Mouse (Mus musculus): ENCODE measurements around the gene Plekha6. TPM values are rescaled to one million over a fixed set of nuclear protein-coding genes. Genes with fewer than 3 reads are reported as not detected.

Plekha6 gene
- polyA plus RNA-seq, 1 experiment from 2014 or later: 3.2 TPM

DNA sequence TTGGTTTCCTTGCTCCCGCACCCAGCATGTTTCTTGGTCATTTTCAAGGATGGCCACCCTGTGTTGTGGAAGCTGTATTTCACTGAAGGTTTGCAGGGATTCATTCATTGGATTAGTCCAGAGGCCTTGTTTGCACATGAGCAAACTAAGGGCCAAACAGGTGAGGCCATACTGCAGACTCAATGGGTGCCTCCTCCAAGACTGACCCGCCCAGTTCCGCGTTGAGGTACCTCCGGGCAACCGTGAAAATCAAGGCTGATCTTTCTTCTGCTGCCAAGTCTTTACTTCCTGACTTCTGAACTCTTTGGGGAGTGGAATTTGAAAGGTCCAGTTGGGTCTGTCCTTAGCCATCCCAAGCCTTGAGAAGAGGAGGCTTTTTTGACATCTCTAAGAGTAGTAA, 90.2 kb downstream of the Plekha6 start:
- no peaks in the 10 kb centered on the region for H3K36me3 ChIP-seq (ENCODE audit: insufficient read depth, low read length)
- TF ChIP-seq EP300 (IDR thresholded peaks at IDR 0.05) (no peak), CTCF (IDR thresholded peaks at IDR 0.05) (no peak)
- H3K4me1 ChIP-seq (ENCODE audit: insufficient read depth, low read depth, low read length): peaks cover 4% of the 10 kb centered on the region; the same call in 1 of the 2 replicates
- no peak overlapping the region for H3K4me3 ChIP-seq (ENCODE audit: low read depth, low read length)
- H3K9ac ChIP-seq (replicated peaks; ENCODE audit: low read depth): no peak overlapping the region
- H3K9me3 ChIP-seq (ENCODE audit: low read length): no peaks in the 10 kb centered on the region
- DNase-seq (ENCODE audit: low spot score) (peak; percentile 60), ATAC-seq (no peak; the same call in 1 of the 2 replicates)
- H3K27me3 ChIP-seq (replicated peaks; ENCODE audit: insufficient read depth, low read length): no peaks in the 10 kb centered on the region
- H3K4me2 ChIP-seq (replicated peaks; ENCODE audit: low read depth, low read length): no peak overlapping the region
- WGBS: 47% methylated on average over 6 of the region's 6 CpGs
- no peak overlapping the region for H3K27ac ChIP-seq (ENCODE audit: low read length)

GRCm38 (mm10) chr1:133254856-133255764, 91.1 kb downstream of the Plekha6 start:
- Histone ChIP-seq H3K4me2 (replicated peaks; ENCODE audit: low read depth, low read length) (no peak overlapping the region), H3K27ac (ENCODE audit: low read length) (no peak overlapping the region), H3K36me3 (ENCODE audit: insufficient read depth, low read length) (no peaks in the 10 kb centered on the region), H3K9ac (replicated peaks; ENCODE audit: low read depth) (no peak overlapping the region), H3K4me3 (ENCODE audit: low read depth, low read length) (no peak overlapping the region), H3K27me3 (replicated peaks; ENCODE audit: insufficient read depth, low read length) (no peaks in the 10 kb centered on the region), H3K9me3 (ENCODE audit: low read length) (no peaks in the 10 kb centered on the region), H3K4me1 (ENCODE audit: insufficient read depth, low read depth, low read length) (peaks cover 4% of the 10 kb centered on the region; the same call in 1 of the 2 replicates)
- TF ChIP-seq CTCF (IDR thresholded peaks at IDR 0.05) (no peak), EP300 (IDR thresholded peaks at IDR 0.05) (no peak)
- no peak for ATAC-seq
- 34% methylated on average over 9 of the region's 9 CpGs for WGBS
- peak; percentile 29 for DNase-seq (ENCODE audit: low spot score)

DNA sequence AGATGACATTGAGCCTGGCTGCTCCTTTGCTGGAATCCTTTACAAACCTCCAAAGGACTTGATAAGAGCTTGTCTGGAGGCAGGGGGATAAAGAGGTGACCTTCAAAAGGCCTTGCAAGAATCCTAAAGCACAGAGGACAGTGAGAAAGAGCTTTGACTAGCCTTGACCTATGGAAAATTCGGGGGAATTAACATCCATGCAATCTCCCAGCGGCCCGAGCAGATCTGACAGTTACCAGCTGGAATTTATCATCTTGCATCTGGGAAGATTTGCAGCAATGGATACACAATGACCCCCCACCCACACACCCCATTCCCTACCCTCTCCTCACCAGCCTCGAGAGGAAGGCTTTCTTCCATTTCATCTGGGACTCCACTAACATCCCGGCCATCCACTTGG, 91.8 kb downstream of the Plekha6 start:
- H3K4me2 ChIP-seq (replicated peaks; ENCODE audit: low read depth, low read length): peak overlapping the region; percentile 31; the same call in 1 of the 2 replicates
- no peaks in the 10 kb centered on the region for H3K9me3 ChIP-seq (ENCODE audit: low read length)
- no peak for ATAC-seq
- H3K27ac ChIP-seq (ENCODE audit: low read length): no peak overlapping the region
- peak; percentile 39 for DNase-seq (ENCODE audit: low spot score)
- TF ChIP-seq CTCF (IDR thresholded peaks at IDR 0.05) (no peak), EP300 (IDR thresholded peaks at IDR 0.05) (no peak)
- H3K27me3 ChIP-seq (replicated peaks; ENCODE audit: insufficient read depth, low read length): no peaks in the 10 kb centered on the region
- peaks cover 4% of the 10 kb centered on the region; the same call in 1 of the 2 replicates for H3K4me1 ChIP-seq (ENCODE audit: insufficient read depth, low read depth, low read length)
- no peak overlapping the region for H3K4me3 ChIP-seq (ENCODE audit: low read depth, low read length)
- H3K9ac ChIP-seq (replicated peaks; ENCODE audit: low read depth): no peak overlapping the region
- WGBS: 26% methylated on average over 5 of the region's 5 CpGs
- no peaks in the 10 kb centered on the region for H3K36me3 ChIP-seq (ENCODE audit: insufficient read depth, low read length)

- ATAC-seq: no peak
- Histone ChIP-seq H3K4me2 (replicated peaks; ENCODE audit: low read depth, low read length) (peak overlapping the region; percentile 31), H3K36me3 (ENCODE audit: insufficient read depth, low read length) (no peaks in the 10 kb centered on the region), H3K27ac (ENCODE audit: low read length) (no peak overlapping the region), H3K9ac (replicated peaks; ENCODE audit: low read depth) (no peak overlapping the region), H3K4me1 (ENCODE audit: insufficient read depth, low read depth, low read length) (peaks cover 4% of the 10 kb centered on the region; the same call in 1 of the 2 replicates), H3K9me3 (ENCODE audit: low read length) (no peaks in the 10 kb centered on the region), H3K27me3 (replicated peaks; ENCODE audit: insufficient read depth, low read length) (no peaks in the 10 kb centered on the region), H3K4me3 (ENCODE audit: low read depth, low read length) (no peak overlapping the region)
- DNase-seq (ENCODE audit: low spot score): no peak
- TF ChIP-seq CTCF (IDR thresholded peaks at IDR 0.05): no peak
- no peak for TF ChIP-seq EP300 (IDR thresholded peaks at IDR 0.05)
- 59% methylated on average over 8 of the region's 8 CpGs for WGBS
Observed at GRCm38 (mm10) chr1:133256347-133256746, 92.3 kb downstream of the Plekha6 start.

DNA sequence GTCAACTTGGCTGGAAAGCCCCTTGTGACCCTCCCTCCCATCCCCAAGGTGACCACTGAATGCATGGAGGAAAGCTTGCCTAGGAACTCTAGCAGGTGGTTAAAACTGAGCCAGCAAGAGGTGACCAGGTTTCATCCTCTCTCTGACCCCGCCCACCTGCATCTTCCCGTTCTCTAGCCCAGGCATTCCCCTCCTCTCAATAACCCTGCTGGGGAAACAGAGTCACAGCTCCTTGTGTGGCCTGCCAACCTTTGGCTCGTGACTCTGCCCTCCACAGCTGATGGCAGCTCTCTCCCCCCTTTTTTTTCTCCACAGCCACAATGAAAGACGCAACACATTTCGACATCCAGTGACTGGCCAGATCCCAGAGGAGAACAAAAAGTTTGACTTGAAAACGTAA, 94.7 kb downstream of the Plekha6 start:
- Histone ChIP-seq H3K4me3 (ENCODE audit: low read depth, low read length) (no peak overlapping the region), H3K36me3 (ENCODE audit: insufficient read depth, low read length) (no peaks in the 10 kb centered on the region), H3K27ac (ENCODE audit: low read length) (no peak overlapping the region), H3K4me1 (ENCODE audit: insufficient read depth, low read depth, low read length) (peaks cover 4% of the 10 kb centered on the region; the same call in 1 of the 2 replicates), H3K27me3 (replicated peaks; ENCODE audit: insufficient read depth, low read length) (no peaks in the 10 kb centered on the region), H3K4me2 (replicated peaks; ENCODE audit: low read depth, low read length) (no peak overlapping the region), H3K9me3 (ENCODE audit: low read length) (no peaks in the 10 kb centered on the region), H3K9ac (replicated peaks; ENCODE audit: low read depth) (no peak overlapping the region)
- no peak for ATAC-seq
- TF ChIP-seq CTCF (IDR thresholded peaks at IDR 0.05): no peak
- TF ChIP-seq EP300 (IDR thresholded peaks at IDR 0.05): no peak
- WGBS: 62% methylated on average over 6 of the region's 6 CpGs
- no peak for DNase-seq (ENCODE audit: low spot score)

DNA sequence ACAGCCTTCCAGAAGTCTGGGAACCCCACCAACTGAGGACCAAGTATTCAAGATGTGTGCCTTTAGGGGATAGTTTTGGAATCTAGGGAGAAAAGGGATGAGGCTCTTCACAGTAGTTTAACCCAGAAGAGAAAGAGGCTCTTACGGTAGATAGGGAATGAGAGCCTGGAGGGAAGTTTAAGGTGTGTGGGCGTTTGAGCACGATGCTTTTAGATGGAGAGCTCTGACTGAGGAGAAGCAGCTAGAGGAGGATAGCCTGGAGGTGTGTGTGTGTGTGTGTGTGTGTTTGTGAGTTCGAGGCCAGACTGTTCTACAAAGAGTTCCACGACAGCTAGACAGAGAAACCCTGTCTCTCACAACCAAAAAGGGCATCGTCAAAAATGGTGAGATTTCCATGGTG, 98.6 kb downstream of the Plekha6 start:
- Histone ChIP-seq H3K36me3 (ENCODE audit: insufficient read depth, low read length) (no peaks in the 10 kb centered on the region), H3K4me2 (replicated peaks; ENCODE audit: low read depth, low read length) (no peak overlapping the region), H3K27ac (ENCODE audit: low read length) (no peak overlapping the region), H3K4me1 (ENCODE audit: insufficient read depth, low read depth, low read length) (no peaks in the 10 kb centered on the region), H3K9me3 (ENCODE audit: low read length) (no peaks in the 10 kb centered on the region), H3K9ac (replicated peaks; ENCODE audit: low read depth) (no peak overlapping the region), H3K4me3 (ENCODE audit: low read depth, low read length) (no peak overlapping the region), H3K27me3 (replicated peaks; ENCODE audit: insufficient read depth, low read length) (no peaks in the 10 kb centered on the region)
- WGBS: 95% methylated on average over 6 of the region's 6 CpGs
- no peak for TF ChIP-seq EP300 (IDR thresholded peaks at IDR 0.05)
- no peak for TF ChIP-seq CTCF (IDR thresholded peaks at IDR 0.05)
- ATAC-seq (no peak), DNase-seq (ENCODE audit: low spot score) (no peak)

Measured in lung, postnatal 0 days (tissue).